Mouse (Mus musculus): ENCODE measurements around the gene Id4.

- no peak for TF ChIP-seq EP300 (IDR thresholded peaks at IDR 0.05; ENCODE audit: low read depth in 1 of 2, low read length in 2 of 2)
- TF ChIP-seq CHD2 (IDR thresholded peaks at IDR 0.05; ENCODE audit: low read length): no peak
- no peak for TF ChIP-seq POLR2A (IDR thresholded peaks at IDR 0.05; ENCODE audit: control insufficient read depth in 1 of 2, insufficient read depth in 1 of 2, low read depth in 1 of 2, low read length in 2 of 2, poor library complexity in 1 of 2)
- no peak for TF ChIP-seq USF1 (IDR thresholded peaks at IDR 0.05; ENCODE audit: low read depth, low read length)
- TF ChIP-seq CTCF (IDR thresholded peaks at IDR 0.05 in 2 of 3, conservative IDR thresholded peaks at IDR 0.05 in 1 of 3; ENCODE audit: control insufficient read depth in 1 of 3, insufficient read depth in 1 of 3, low read depth in 2 of 3, low read length in 3 of 3, poor library complexity in 1 of 3, severe bottlenecking in 1 of 3): no peak
These were observed 29.4 kb downstream of the Id4 start for GRCm38 (mm10) chr13:48290427-48290826.
